Mouse (Mus musculus) lung, embryonic 16.5 days (tissue): ENCODE results near the gene Coro7. TPM values are rescaled to one million over a fixed set of nuclear protein-coding genes. Genes with fewer than 3 reads are reported as not detected.

ENCODE experiments used
- ATAC-seq: fragments of 200-750 bp; cut with Nextera tagmentation; 2 replicates; pipeline ENCODE4 v1.8.0; 2017; ENCODE audit warnings: low read depth, mild to moderate bottlenecking, moderate library complexity
- H3K27ac ChIP-seq: fragments of 300-500 bp; sonication (generic); 2 replicates; pipeline ENCODE4 v1.5.1; 2014; ENCODE audit warnings: mild to moderate bottlenecking, control low read depth, low read length
- H3K27me3 ChIP-seq: fragments of 300-500 bp; sonication (generic); 2 replicates; pipeline ENCODE4 v1.6.1; 2014; ENCODE audit warnings: low read depth, low read length, mixed read lengths; ENCODE audit not compliant: control insufficient read depth, insufficient read depth
- H3K36me3 ChIP-seq: fragments of 300-500 bp; sonication (generic); 2 replicates; pipeline ENCODE4 v1.6.1; 2014; ENCODE audit warnings: low read length; ENCODE audit not compliant: control insufficient read depth, insufficient read depth
- H3K4me1 ChIP-seq: fragments of 300-500 bp; sonication (generic); replicated peaks from 2 replicates; pipeline ENCODE4 v1.6.1; 2014; ENCODE audit warnings: low read length, mixed read lengths; ENCODE audit not compliant: control insufficient read depth, insufficient read depth
- H3K4me2 ChIP-seq: fragments of 300-500 bp; sonication (generic); 2 replicates; pipeline ENCODE4 v1.6.1; 2014; ENCODE audit warnings: low read depth, low read length, control low read depth
- H3K4me3 ChIP-seq: fragments of 300-500 bp; sonication (generic); 2 replicates; pipeline ENCODE4 v1.5.1; 2014; ENCODE audit warnings: mild to moderate bottlenecking, low read length, control low read depth
- H3K9ac ChIP-seq: fragments of 300-500 bp; sonication (generic); 2 replicates; pipeline ENCODE4 v1.6.1; 2014; ENCODE audit warnings: low read length, control low read depth
- H3K9me3 ChIP-seq: fragments of 300-500 bp; sonication (generic); 2 replicates; pipeline ENCODE4 v1.6.1; 2016; ENCODE audit warnings: low read length; ENCODE audit not compliant: control insufficient read depth
- WGBS: fragments of 180-500 bp; shearing (Covaris S2); extraction: QIAGEN DNeasy Blood & Tissue Kit; methylation state at CpG from one replicate; pipeline ENCODE4 v1.1.7; 2014; 5-methylcytosine and 5-hydroxymethylcytosine counted together
- polyA plus RNA-seq: library from polyadenylated mRNA; unstranded; fragments of >200 nt; fragmentation: Nextera tagmentation; extraction: Ambion mirVana; gene quantifications from 2 replicates; pipeline ENCODE4 v1.2.1, GENCODE M21; 2015

The Coro7 gene
- polyA plus RNA-seq, 1 experiment from 2014 or later: 18.3 TPM

DNA sequence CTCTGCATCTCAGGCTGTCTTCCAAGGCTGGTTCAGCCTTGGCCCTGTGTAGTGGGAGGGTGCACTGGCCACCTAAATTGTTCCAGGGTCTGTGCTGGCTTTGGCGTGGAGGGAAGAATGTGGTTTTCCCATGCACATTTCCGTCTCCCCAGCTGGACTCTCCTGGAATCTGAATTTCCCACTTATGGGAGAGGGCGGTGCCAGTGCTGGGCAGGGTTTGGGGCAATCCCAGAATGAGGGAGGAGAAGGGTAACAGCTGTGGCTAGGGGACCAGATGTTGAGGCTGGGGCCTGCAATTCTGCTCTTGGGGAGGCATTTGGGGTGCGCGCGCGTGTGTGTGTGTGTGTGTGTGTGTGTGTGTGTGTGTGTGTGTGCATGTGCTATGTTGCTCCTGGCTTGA, 82.3 kb downstream of the Coro7 start:
- peaks cover 64% of the 10 kb centered on the region for H3K4me1 ChIP-seq
- peak overlapping the region; percentile 91; the same call in 1 of the 2 replicates for H3K4me2 ChIP-seq
- peak overlapping the region; percentile 15; the same call in 1 of the 2 replicates for H3K4me3 ChIP-seq
- no peaks in the 10 kb centered on the region for H3K9me3 ChIP-seq
- peak overlapping the region; percentile 93; the same call in 1 of the 2 replicates for H3K27ac ChIP-seq
- ATAC-seq: no peak
- 47% methylated on average over 7 of the region's 7 CpGs for WGBS
- no peaks in the 10 kb centered on the region for H3K36me3 ChIP-seq
- no peaks in the 10 kb centered on the region for H3K27me3 ChIP-seq
- peak overlapping the region; percentile 11; the same call in 1 of the 2 replicates for H3K9ac ChIP-seq

- no peaks in the 10 kb centered on the region for H3K36me3 ChIP-seq
- peaks cover 63% of the 10 kb centered on the region for H3K4me1 ChIP-seq
- peak overlapping the region; percentile 93 for H3K27ac ChIP-seq
- H3K9me3 ChIP-seq: no peaks in the 10 kb centered on the region
- WGBS: 40% methylated on average over 2 of the region's 2 CpGs
- peak overlapping the region; percentile 91 for H3K4me2 ChIP-seq
- peak overlapping the region; percentile 15 for H3K4me3 ChIP-seq
- H3K9ac ChIP-seq: peak overlapping the region; percentile 93; the same call in 1 of the 2 replicates
- H3K27me3 ChIP-seq: no peaks in the 10 kb centered on the region
- no peak for ATAC-seq
Measured at GRCm38 (mm10) chr16:4596836-4597235, 82.7 kb downstream of the Coro7 start.

DNA sequence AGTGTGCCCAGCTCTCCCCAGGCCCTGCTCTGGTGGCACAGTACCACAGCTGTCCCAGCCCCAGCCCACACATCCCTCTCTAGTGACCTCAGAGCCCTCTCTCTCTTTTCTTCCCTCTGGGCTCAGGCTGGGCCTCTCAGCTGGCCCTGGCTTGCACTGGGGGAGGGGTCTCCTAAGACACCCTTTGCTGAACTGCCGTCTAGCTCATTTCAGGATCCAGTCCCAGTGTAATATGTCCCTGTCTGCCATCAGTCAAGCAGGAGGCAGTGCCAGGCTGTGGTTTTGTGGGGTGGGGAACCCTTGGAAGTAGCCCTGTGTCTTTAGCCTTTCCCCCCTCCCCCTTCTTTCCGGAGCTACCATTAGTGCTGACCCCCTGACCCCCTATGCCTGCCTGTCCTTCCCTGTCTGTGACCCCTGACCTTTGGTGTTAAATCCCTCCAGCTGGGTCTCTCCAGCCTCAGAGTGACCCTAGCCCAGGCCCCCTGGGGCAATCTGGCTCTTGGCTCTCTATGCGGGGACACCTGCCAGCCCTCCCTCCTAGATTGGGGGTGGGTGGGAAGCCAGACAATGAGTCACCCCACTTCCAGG, 83.3 kb downstream of the Coro7 start:
- Histone ChIP-seq H3K9me3 (no peaks in the 10 kb centered on the region), H3K4me2 (peak overlapping the region; percentile 91), H3K4me3 (peak overlapping the region; percentile 90), H3K27me3 (no peaks in the 10 kb centered on the region), H3K9ac (peak overlapping the region; percentile 93), H3K27ac (peak overlapping the region; percentile 93), H3K36me3 (no peaks in the 10 kb centered on the region), H3K4me1 (peaks cover 64% of the 10 kb centered on the region)
- 13% methylated on average over 3 of the region's 3 CpGs for WGBS
- ATAC-seq: no peak

GRCm38 (mm10) chr16:4595527-4595963, 84.0 kb downstream of the Coro7 start:
- H3K9me3 ChIP-seq: no peaks in the 10 kb centered on the region
- 6% methylated on average over 5 of the region's 5 CpGs for WGBS
- H3K27me3 ChIP-seq: no peaks in the 10 kb centered on the region
- H3K4me3 ChIP-seq: peak overlapping the region; percentile 90
- H3K27ac ChIP-seq: peak overlapping the region; percentile 93
- ATAC-seq: peak; percentile 20
- peak overlapping the region; percentile 91 for H3K4me2 ChIP-seq
- H3K4me1 ChIP-seq: peaks cover 60% of the 10 kb centered on the region
- H3K9ac ChIP-seq: peak overlapping the region; percentile 93
- peaks cover 4% of the 10 kb centered on the region for H3K36me3 ChIP-seq

GRCm38 (mm10) chr16:4594814-4595526, 84.6 kb downstream of the Coro7 start:
- H3K27me3 ChIP-seq: no peaks in the 10 kb centered on the region
- H3K9me3 ChIP-seq: no peaks in the 10 kb centered on the region
- H3K36me3 ChIP-seq: peaks cover 6% of the 10 kb centered on the region
- peak overlapping the region; percentile 93 for H3K27ac ChIP-seq
- peak; percentile 32 for ATAC-seq
- H3K4me1 ChIP-seq: peaks cover 56% of the 10 kb centered on the region
- peak overlapping the region; percentile 93 for H3K9ac ChIP-seq
- WGBS: under 1% methylated on average over 34 of the region's 52 CpGs
- H3K4me3 ChIP-seq: peak overlapping the region; percentile 90
- H3K4me2 ChIP-seq: peak overlapping the region; percentile 91

GRCm38 (mm10) chr16:4593971-4594813, 85.4 kb downstream of the Coro7 start, which contains the start of gene Glis2:
Glis2 (plus strand) TSS chr16:4594713.
- H3K4me1 ChIP-seq: peaks cover 55% of the 10 kb centered on the region
- H3K9me3 ChIP-seq: no peaks in the 10 kb centered on the region
- peak within 1 kb of the TSS; percentile 93 for H3K9ac ChIP-seq
- no peaks in the 10 kb centered on the region for H3K27me3 ChIP-seq
- peak within 1 kb of the TSS; percentile 93 for H3K27ac ChIP-seq
- H3K36me3 ChIP-seq: peaks cover 6% of the 10 kb centered on the region
- 3% methylated on average over 13 of the region's 74 CpGs for WGBS
- H3K4me2 ChIP-seq: peak within 1 kb of the TSS; percentile 91
- peak; percentile 89 for ATAC-seq
- peak within 1 kb of the TSS; percentile 90 for H3K4me3 ChIP-seq

GRCm38 (mm10) chr16:4592909-4593875, 86.4 kb downstream of the Coro7 start:
- WGBS: 13% methylated on average over 32 of the region's 32 CpGs
- Histone ChIP-seq H3K9ac (peak overlapping the region; percentile 93), H3K4me3 (peak overlapping the region; percentile 90), H3K27ac (peak overlapping the region; percentile 93), H3K27me3 (no peaks in the 10 kb centered on the region), H3K4me2 (peak overlapping the region; percentile 91), H3K36me3 (peaks cover 6% of the 10 kb centered on the region), H3K4me1 (peaks cover 45% of the 10 kb centered on the region), H3K9me3 (no peaks in the 10 kb centered on the region)
- no peak for ATAC-seq

GRCm38 (mm10) chr16:4590236-4590635, 89.3 kb downstream of the Coro7 start:
- Histone ChIP-seq H3K4me3 (no peak overlapping the region), H3K4me1 (peaks cover 34% of the 10 kb centered on the region), H3K9ac (no peak overlapping the region), H3K4me2 (no peak overlapping the region), H3K36me3 (peaks cover 6% of the 10 kb centered on the region), H3K9me3 (no peaks in the 10 kb centered on the region), H3K27ac (no peak overlapping the region), H3K27me3 (no peaks in the 10 kb centered on the region)
- WGBS: 88% methylated on average over 9 of the region's 9 CpGs
- ATAC-seq: no peak
